Mouse (Mus musculus) CH12.LX (cell line): ENCODE results near the gene Tspyl3. TPM values are rescaled to one million over a fixed set of nuclear protein-coding genes. Genes with fewer than 3 reads are reported as not detected.

Experiments
- DNase-seq: peaks from one replicate; pipeline ENCODE4 v3.0.0-alpha.2; 2013; ENCODE audit errors: extremely low read depth
- H3K27ac ChIP-seq: 2 replicates; pipeline ENCODE4 v1.5.1; 2012; ENCODE audit warnings: low read depth, mild to moderate bottlenecking, control low read depth, moderate library complexity; ENCODE audit not compliant: insufficient read depth
- H3K27me3 ChIP-seq: replicated peaks from 2 replicates; pipeline ENCODE3; 2012; ENCODE audit warnings: inconsistent platforms
- H3K36me3 ChIP-seq, 2 experiments: replicated peaks in 1 of 2; 2 replicates each; pipeline versions ENCODE3 to v1.6.1; 2012; ENCODE audit warnings: inconsistent platforms in 1 of 2, low read length in 1 of 2, mild to moderate bottlenecking in 1 of 2, mixed read lengths in 1 of 2, moderate library complexity in 1 of 2; ENCODE audit not compliant: control insufficient read depth in 1 of 2, insufficient read depth in 1 of 2
- H3K4me1 ChIP-seq, 2 experiments: 2 replicates each; pipeline ENCODE4 v1.6.1; 2012; ENCODE audit warnings: inconsistent platforms in 1 of 2, moderate library complexity in 1 of 2; ENCODE audit not compliant: insufficient read depth in 2 of 2, control insufficient read depth in 1 of 2
- H3K4me2 ChIP-seq: 2 replicates; pipeline ENCODE4 v1.6.1; 2012; ENCODE audit warnings: low read depth, mild to moderate bottlenecking, control low read depth; ENCODE audit not compliant: poor library complexity, insufficient read depth, severe bottlenecking
- H3K4me3 ChIP-seq, 3 experiments: fragments of 150-350 bp in 1 of 3; sonication (generic) in 1 of 3; replicated peaks in 1 of 3; 2 replicates each; pipeline versions ENCODE3 to v1.5.1; 2011 to 2012; ENCODE audit warnings: low read depth in 2 of 3, low read length in 2 of 3, mild to moderate bottlenecking in 2 of 3, moderate library complexity in 2 of 3, control low read depth in 1 of 3, improper control_type of control experiment in 1 of 3, inconsistent platforms in 1 of 3, mixed read lengths in 1 of 3; ENCODE audit not compliant: poor library complexity in 1 of 3
- H3K79me2 ChIP-seq: replicated peaks from 2 replicates; pipeline ENCODE4 v1.6.1; 2012; ENCODE audit warnings: mild to moderate bottlenecking, moderate library complexity; ENCODE audit not compliant: control insufficient read depth, poor library complexity, insufficient read depth, severe bottlenecking; ENCODE audit errors: extremely low read depth
- H3K9ac ChIP-seq: 2 replicates; pipeline ENCODE4 v1.6.1; 2012; ENCODE audit warnings: low read depth, mild to moderate bottlenecking, control low read depth, moderate library complexity; ENCODE audit not compliant: insufficient read depth
- H3K9me3 ChIP-seq: replicated peaks from 2 replicates; pipeline ENCODE3; 2012; ENCODE audit warnings: low read length, inconsistent platforms, mixed read lengths
- CHD1 ChIP-seq: IDR thresholded peaks from 2 replicates; pipeline ENCODE4 v1.6.1; 2012; ENCODE audit warnings: low read depth, low read length, improper control_type of control experiment, inconsistent platforms
- CHD2 ChIP-seq: IDR thresholded peaks from 2 replicates; pipeline ENCODE4 v1.6.1; 2011; ENCODE audit warnings: low read length, improper control_type of control experiment
- EP300 ChIP-seq: IDR thresholded peaks from 2 replicates; pipeline ENCODE4 v1.6.1; 2011; ENCODE audit warnings: low read length, improper control_type of control experiment
- ETS1 ChIP-seq: conservative IDR thresholded peaks from 2 replicates; pipeline ENCODE4 v1.6.1; 2012; ENCODE audit warnings: low read depth, mild to moderate bottlenecking, inconsistent platforms, low read length, improper control_type of control experiment, moderate library complexity
- IRF4 ChIP-seq: IDR thresholded peaks from 2 replicates; pipeline ENCODE4 v1.6.1; 2014; ENCODE audit warnings: low read depth, mild to moderate bottlenecking, inconsistent platforms, low read length, improper control_type of control experiment
- JUN ChIP-seq: IDR thresholded peaks from 2 replicates; pipeline ENCODE4 v1.6.1; 2011; ENCODE audit warnings: low read depth, mild to moderate bottlenecking, low read length, improper control_type of control experiment, moderate library complexity; ENCODE audit not compliant: insufficient read depth
- KAT2A ChIP-seq: IDR thresholded peaks from 2 replicates; pipeline ENCODE4 v1.6.1; 2012; ENCODE audit warnings: low read length, improper control_type of control experiment, inconsistent platforms; ENCODE audit not compliant: insufficient replicate concordance
- MAZ ChIP-seq: IDR thresholded peaks from 2 replicates; pipeline ENCODE4 v1.6.1; 2012; ENCODE audit warnings: low read depth, mild to moderate bottlenecking, inconsistent platforms, low read length, improper control_type of control experiment, moderate library complexity
- MXI1 ChIP-seq: IDR thresholded peaks from 2 replicates; pipeline ENCODE4 v1.6.1; 2011; ENCODE audit warnings: mild to moderate bottlenecking, low read depth, low read length, improper control_type of control experiment
- NRF1 ChIP-seq: IDR thresholded peaks from 2 replicates; pipeline ENCODE4 v1.6.1; 2014; ENCODE audit warnings: low read depth, mild to moderate bottlenecking, inconsistent platforms, low read length, improper control_type of control experiment, moderate library complexity
- POLR2A ChIP-seq: IDR thresholded peaks from 2 replicates; pipeline ENCODE4 v1.6.1; 2011; ENCODE audit warnings: low read depth, mild to moderate bottlenecking, improper control_type of control experiment, low read length
- POLR2AphosphoS2 ChIP-seq: IDR thresholded peaks from 2 replicates; pipeline ENCODE4 v1.6.1; 2011; ENCODE audit warnings: low read depth, low read length, improper control_type of control experiment
- RAD21 ChIP-seq: IDR thresholded peaks from 2 replicates; pipeline ENCODE4 v1.6.1; 2011; ENCODE audit warnings: low read depth, mild to moderate bottlenecking, low read length, improper control_type of control experiment, moderate library complexity
- RCOR1 ChIP-seq: conservative IDR thresholded peaks from 2 replicates; pipeline ENCODE4 v1.6.1; 2012; ENCODE audit warnings: low read depth, mild to moderate bottlenecking, inconsistent platforms, low read length, improper control_type of control experiment
- TBP ChIP-seq: conservative IDR thresholded peaks from 2 replicates; pipeline ENCODE4 v1.6.1; 2011; ENCODE audit warnings: low read depth, low read length, improper control_type of control experiment
- TCF12 ChIP-seq: IDR thresholded peaks from 2 replicates; pipeline ENCODE4 v1.6.1; 2014; ENCODE audit warnings: low read depth, mild to moderate bottlenecking, inconsistent platforms, low read length, improper control_type of control experiment
- UBTF ChIP-seq: IDR thresholded peaks from 2 replicates; pipeline ENCODE4 v1.6.1; 2012; ENCODE audit warnings: low read depth, mild to moderate bottlenecking, inconsistent platforms, low read length, improper control_type of control experiment, moderate library complexity
- USF1 ChIP-seq: IDR thresholded peaks from 2 replicates; pipeline ENCODE4 v1.6.1; 2014; ENCODE audit warnings: low read depth, mild to moderate bottlenecking, inconsistent platforms, low read length, improper control_type of control experiment
- USF2 ChIP-seq: conservative IDR thresholded peaks from 2 replicates; pipeline ENCODE4 v1.6.1; 2011; ENCODE audit warnings: low read depth, low read length, improper control_type of control experiment
- ZC3H11A ChIP-seq: IDR thresholded peaks from 2 replicates; pipeline ENCODE4 v1.6.1; 2012; ENCODE audit warnings: low read depth, mild to moderate bottlenecking, inconsistent platforms, low read length, improper control_type of control experiment
- dilution Hi-C: fragments of 300-500 bp; cut with MboI; formaldehyde crosslinking; loops from 2 replicates; pipeline ENCODE4 v1.14.3; 2020; ENCODE audit warnings: low sequenced_read_pairs; ENCODE audit not compliant: extremely low pct_unique_long_range_greater_than_20kb, extremely low pct_ligation_motif_present
- in situ Hi-C: fragments of 300-500 bp; cut with MboI; formaldehyde crosslinking; loops from 3 replicates; pipeline ENCODE4 v1.14.3; 2019; ENCODE audit warnings: low sequenced_read_pairs, low pct_ligation_motif_present, low pct_unique_long_range_greater_than_20kb, mixed read lengths
- polyA plus RNA-seq: library from polyadenylated mRNA; unstranded; fragments of >175 nt; gene quantifications from 2 replicates; pipeline ENCODE4 v1.2.1, GENCODE M21; 2012; ENCODE audit warnings: low read depth; ENCODE audit not compliant: insufficient read length
- total RNA-seq, 2 experiments: library from RNA; depleted of rRNA; stranded (reverse); fragments of 300-350 nt in 1 of 2; fragments of >200 nt in 1 of 2; gene quantifications; 2 replicates each; pipeline ENCODE4 v1.2.3; 2012 to 2014

Gene Tspyl3
- total and polyA plus RNA-seq, 3 experiments = 9.6 to 16.5 (median 12.1) TPM

DNA sequence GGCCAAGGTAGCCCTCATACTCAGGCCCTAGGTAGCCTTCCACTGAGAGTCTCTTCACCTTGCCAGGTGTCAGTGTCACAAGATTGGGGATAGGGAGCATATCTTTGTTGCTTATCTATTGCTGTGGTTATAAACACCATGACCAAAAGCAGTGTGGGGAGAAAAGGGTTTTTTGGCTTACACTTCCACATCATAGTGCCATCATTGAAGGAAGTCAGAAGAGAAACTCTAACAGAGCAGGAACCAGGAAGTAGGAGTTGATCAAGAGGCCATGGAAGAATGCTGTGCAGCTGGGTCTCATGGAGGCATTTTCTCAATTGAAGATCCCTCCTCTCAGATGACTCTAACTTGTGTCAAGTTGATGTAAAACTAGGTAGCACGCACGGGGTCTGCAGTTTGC is 17.1 kb downstream of the Tspyl3 start:
- dilution Hi-C loops = no loop called here
- H3K9ac ChIP-seq = no peak overlapping the region
- H3K9me3 ChIP-seq = no peaks in the 10 kb centered on the region
- no peaks in the 10 kb centered on the region for H3K27me3 ChIP-seq
- DNase-seq = no peak
- no peaks in the 10 kb centered on the region for H3K79me2 ChIP-seq
- peaks cover 48 to 76% of the 10 kb centered on the region in 2 experiments for H3K36me3 ChIP-seq
- no peak overlapping the region for H3K27ac ChIP-seq
- no peak overlapping the region for H3K4me2 ChIP-seq
- peaks cover 0 to 5% of the 10 kb centered on the region in 2 experiments; a peak in 2 of 4 replicates for H3K4me1 ChIP-seq
- H3K4me3 ChIP-seq = no peak overlapping the region
- no peak for TF ChIP-seq RAD21
- no peak for TF ChIP-seq USF1
- TF ChIP-seq UBTF = no peak
- no peak for TF ChIP-seq JUN
- TF ChIP-seq TBP = no peak
- TF ChIP-seq POLR2AphosphoS2 = no peak
- no peak for TF ChIP-seq USF2
- no peak for TF ChIP-seq IRF4
- no peak for TF ChIP-seq ZC3H11A
- TF ChIP-seq RCOR1 = no peak
- TF ChIP-seq EP300 = no peak
- TF ChIP-seq TCF12 = no peak
- no peak for TF ChIP-seq MAZ
- TF ChIP-seq CHD1 = no peak
- TF ChIP-seq POLR2A = no peak
- TF ChIP-seq ETS1 = no peak
- in situ Hi-C loops = no loop called here

DNA sequence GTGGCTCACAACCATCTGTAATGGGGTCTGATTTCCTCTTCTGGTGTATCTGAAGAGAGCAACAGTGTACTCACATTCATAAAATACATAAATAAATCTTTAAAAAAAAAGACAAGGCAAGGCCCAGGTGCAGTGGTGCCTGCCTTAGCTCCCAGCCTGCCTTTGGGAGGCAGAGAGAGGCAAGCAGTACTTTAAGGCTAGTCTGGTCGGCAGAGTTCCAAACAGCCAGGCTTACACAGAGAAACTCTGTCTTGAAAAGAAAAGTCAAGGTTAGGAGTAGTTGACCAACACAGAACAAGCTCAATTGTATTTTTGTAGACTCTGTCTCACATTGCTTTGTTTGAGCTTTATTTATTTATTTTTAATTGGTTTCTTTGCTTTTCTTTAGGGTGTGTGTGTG is 22.5 kb downstream of the Tspyl3 start:
- TF ChIP-seq MXI1 = no peak
- no peak for TF ChIP-seq NRF1
- no peak for TF ChIP-seq KAT2A
- no peak for TF ChIP-seq JUN
- no peak for TF ChIP-seq CHD2
- no peak for TF ChIP-seq IRF4
- dilution Hi-C loops = no loop called here

More for the DNA sequence above, 22.5 kb downstream of the Tspyl3 start:
- Histone ChIP-seq H3K4me1 (peaks cover 9 to 26% of the 10 kb centered on the region in 2 experiments), H3K27me3 (no peaks in the 10 kb centered on the region), H3K36me3 (peaks cover 62 to 89% of the 10 kb centered on the region in 2 experiments), H3K9me3 (peaks cover 3% of the 10 kb centered on the region), H3K4me2 (no peak overlapping the region), H3K27ac (no peak overlapping the region), H3K4me3 (no peak overlapping the region), H3K79me2 (no peaks in the 10 kb centered on the region), H3K9ac (no peak overlapping the region)
- no peak for DNase-seq
- in situ Hi-C loops = no loop called here
